Mouse (Mus musculus): Measurements from ENCODE around the gene Cstb.
A peak's percentile ranks its signal among the peaks of the same experiment; 100 is the strongest.

Cstb gene

GRCm38 (mm10) chr10:78425181-78426041 lies at the start of gene Cstb:
Cstb (plus strand) TSS chr10:78425669.
- DNase-seq (ENCODE audit: low read depth, low spot score), result peak; percentile 55

- DNase-seq (ENCODE audit: low read depth, low spot score), result no peak
Observed at GRCm38 (mm10) chr10:78378516-78378915, 47.0 kb upstream of the Cstb start.

- DNase-seq (ENCODE audit: low read depth, low spot score), result no peak
Observed at GRCm38 (mm10) chr10:78383567-78383966, 41.9 kb upstream of the Cstb start.

GRCm38 (mm10) chr10:78385520-78385919 lies 39.9 kb upstream of the Cstb start:
- DNase-seq (ENCODE audit: low read depth, low spot score), result no peak

GRCm38 (mm10) chr10:78388216-78388980 lies 37.1 kb upstream of the Cstb start:
- DNase-seq (ENCODE audit: low read depth, low spot score), result no peak

- no peak for DNase-seq (ENCODE audit: low read depth, low spot score)
Observed at GRCm38 (mm10) chr10:78390982-78391470, 34.4 kb upstream of the Cstb start.

- peak; percentile 64 for DNase-seq (ENCODE audit: low read depth, low spot score)
Observed at GRCm38 (mm10) chr10:78392072-78392471, 33.4 kb upstream of the Cstb start.

GRCm38 (mm10) chr10:78395377-78395776 lies 30.1 kb upstream of the Cstb start:
- no peak for DNase-seq (ENCODE audit: low read depth, low spot score)

- DNase-seq (ENCODE audit: low read depth, low spot score), result peak; percentile 78
Observed at GRCm38 (mm10) chr10:78395819-78396624, 29.4 kb upstream of the Cstb start.

GRCm38 (mm10) chr10:78396625-78396885 lies 28.9 kb upstream of the Cstb start:
- DNase-seq (ENCODE audit: low read depth, low spot score), result no peak

GRCm38 (mm10) chr10:78399090-78399657 lies 26.3 kb upstream of the Cstb start:
- no peak for DNase-seq (ENCODE audit: low read depth, low spot score)

- no peak for DNase-seq (ENCODE audit: low read depth, low spot score)
Observed at GRCm38 (mm10) chr10:78401127-78401526, 24.3 kb upstream of the Cstb start.

GRCm38 (mm10) chr10:78402301-78402922 lies 23.1 kb upstream of the Cstb start:
- DNase-seq (ENCODE audit: low read depth, low spot score), result no peak

- DNase-seq (ENCODE audit: low read depth, low spot score), result no peak
Observed at GRCm38 (mm10) chr10:78406152-78406551, 19.3 kb upstream of the Cstb start.

- no peak for DNase-seq (ENCODE audit: low read depth, low spot score)
Observed at GRCm38 (mm10) chr10:78407132-78407531, 18.3 kb upstream of the Cstb start.

- DNase-seq (ENCODE audit: low read depth, low spot score), result no peak
Observed at GRCm38 (mm10) chr10:78409035-78409788, 16.3 kb upstream of the Cstb start.

- DNase-seq (ENCODE audit: low read depth, low spot score), result no peak
Observed at GRCm38 (mm10) chr10:78411851-78412250, 13.6 kb upstream of the Cstb start.

GRCm38 (mm10) chr10:78412319-78413151 lies 12.9 kb upstream of the Cstb start, which contains the start of gene Rrp1:
Rrp1 (minus strand) TSS chr10:78413043.
- DNase-seq (ENCODE audit: low read depth, low spot score), result peak; percentile 90

GRCm38 (mm10) chr10:78413152-78413520 lies 12.3 kb upstream of the Cstb start:
- no peak for DNase-seq (ENCODE audit: low read depth, low spot score)

All from skeletal muscle tissue, adult 2 months (tissue).